Mouse (Mus musculus) stomach, postnatal 0 days (tissue): ENCODE data around the gene Fam189a2.

Experiments used
- CTCF ChIP-seq: IDR thresholded peaks from 2 replicates; pipeline ENCODE4 v1.5.1; 2016; ENCODE audit warnings: antibody characterized with exemption, low read depth, mild to moderate bottlenecking, moderate library complexity
- EP300 ChIP-seq: optimal IDR thresholded peaks from 2 replicates; pipeline ENCODE3; 2016; ENCODE audit warnings: antibody characterized with exemption

DNA sequence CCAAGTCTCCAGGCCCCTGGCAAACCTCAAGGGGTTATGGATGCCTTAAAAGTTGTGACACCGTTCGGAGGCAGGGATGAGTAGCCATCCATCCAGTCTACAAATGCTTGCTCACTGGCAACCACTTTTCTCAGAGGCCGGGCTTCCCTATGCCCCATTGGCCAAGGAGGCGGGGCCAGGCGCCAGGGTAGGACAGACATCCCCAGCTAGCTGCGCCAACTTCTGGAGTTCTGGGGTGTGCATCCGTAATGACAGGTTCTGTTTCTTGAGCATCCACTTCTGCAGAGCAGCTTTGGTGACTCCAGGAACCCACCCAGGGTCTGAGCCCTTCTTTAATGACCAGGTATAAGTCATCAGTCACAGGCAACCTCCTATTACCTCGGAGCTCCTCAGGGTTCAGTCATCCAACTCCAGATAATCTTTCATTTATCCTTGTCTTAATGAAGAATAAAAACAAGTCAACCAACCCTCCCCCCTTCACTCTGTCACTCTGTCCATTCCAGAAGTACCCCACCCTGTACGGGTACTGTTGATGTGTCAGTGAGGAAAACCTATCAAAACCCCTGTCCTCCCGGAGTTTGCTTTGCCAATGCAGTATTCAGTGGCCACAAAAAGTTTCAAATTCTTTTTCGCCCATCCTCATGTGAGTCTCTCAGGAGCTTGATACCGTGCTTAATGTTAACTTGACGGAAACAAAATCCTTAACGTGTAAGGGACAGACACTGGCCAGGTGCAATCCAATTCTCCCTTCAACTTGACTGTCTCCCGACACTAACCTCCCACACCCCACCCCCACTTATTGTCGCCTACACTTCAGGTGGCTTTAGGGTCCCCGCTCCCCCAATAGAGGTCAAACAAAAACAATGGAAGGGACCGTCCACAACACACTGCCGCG lies 956 bp downstream of the Fam189a2 start:
- no peak for TF ChIP-seq CTCF
- no peak for TF ChIP-seq EP300
